Mouse (Mus musculus): ENCODE results near the gene Il12a.

GRCm38 (mm10) chr3:68675980-68676678 lies 14.3 kb upstream of the Il12a start:
- no peak for TF ChIP-seq CTCF (IDR thresholded peaks at IDR 0.05; ENCODE audit: extremely low read depth, insufficient read depth, low read length)
- TF ChIP-seq POLR2A (IDR thresholded peaks at IDR 0.05; ENCODE audit: extremely low read depth, insufficient read depth, low read length): no peak
